Mouse (Mus musculus) kidney, adult 2 months (tissue): ENCODE measurements at regions not wholly inside any gene's neighbourhood (a gene's known extent, or its start where the extent isn't known, plus 50 kb on each side); places are given as distances from the start of the nearest gene placed in this dataset.

Experiments
- DNase-seq: peaks from one replicate; pipeline ENCODE4 v3.0.0; 2021
- H3K27ac ChIP-seq: fragments of 200-500 bp; 2 replicates; pipeline ENCODE4 v1.5.1; 2012; ENCODE audit warnings: low read depth, low read length, control low read depth, inconsistent platforms; ENCODE audit not compliant: insufficient read depth
- H3K27me3 ChIP-seq: fragments of 200-500 bp; replicated peaks from 2 replicates; pipeline ENCODE4 v1.6.1; 2012; ENCODE audit warnings: mild to moderate bottlenecking, moderate library complexity, low read length, inconsistent platforms; ENCODE audit not compliant: control insufficient read depth, insufficient read depth
- H3K36me3 ChIP-seq: fragments of 200-500 bp; 2 replicates; pipeline ENCODE4 v1.6.1; 2012; ENCODE audit warnings: mild to moderate bottlenecking, moderate library complexity, low read length, inconsistent platforms; ENCODE audit not compliant: control insufficient read depth, insufficient read depth
- H3K4me1 ChIP-seq: fragments of 200-500 bp; 2 replicates; pipeline ENCODE4 v1.6.1; 2011; ENCODE audit warnings: low read length; ENCODE audit not compliant: control insufficient read depth, insufficient read depth
- H3K4me3 ChIP-seq: fragments of 200-500 bp; 2 replicates; pipeline ENCODE4 v1.5.1; 2011; ENCODE audit warnings: mild to moderate bottlenecking, low read depth, low read length, control low read depth; ENCODE audit not compliant: insufficient read depth
- CTCF ChIP-seq: fragments of 200-500 bp; conservative IDR thresholded peaks from 2 replicates; pipeline ENCODE4 v1.5.1; 2011; ENCODE audit warnings: low read depth, mild to moderate bottlenecking, control low read depth, low read length, moderate library complexity, mixed read lengths; ENCODE audit not compliant: insufficient read depth, insufficient read length
- POLR2A ChIP-seq: fragments of 200-500 bp; IDR thresholded peaks from one replicate; pipeline ENCODE4 v1.6.1; 2011; ENCODE audit warnings: low read depth, low read length, control low read depth
- WGBS: fragments of 180-500 bp; shearing (Covaris S2); methylation state at CpG from one replicate; pipeline ENCODE4 v1.1.7; 2018; 5-methylcytosine and 5-hydroxymethylcytosine counted together

GRCm38 (mm10) chr15:37154934-37155333, 147.4 kb upstream of the Zfp706 start:
- no peaks in the 10 kb centered on the region for H3K27me3 ChIP-seq
- peaks cover 5% of the 10 kb centered on the region; the same call in 1 of the 2 replicates for H3K4me1 ChIP-seq
- H3K27ac ChIP-seq: no peak overlapping the region
- TF ChIP-seq POLR2A (no peak), CTCF (no peak)
- H3K4me3 ChIP-seq: no peak overlapping the region
- DNase-seq: no peak
- 79% methylated on average over 4 of the region's 4 CpGs for WGBS
- H3K36me3 ChIP-seq: no peaks in the 10 kb centered on the region

GRCm38 (mm10) chr15:37153177-37153576, 145.6 kb upstream of the Zfp706 start:
- H3K4me1 ChIP-seq: peaks cover 5% of the 10 kb centered on the region; the same call in 1 of the 2 replicates
- WGBS: 58% methylated on average over 6 of the region's 6 CpGs
- no peaks in the 10 kb centered on the region for H3K27me3 ChIP-seq
- H3K4me3 ChIP-seq: no peak overlapping the region
- TF ChIP-seq CTCF (no peak), POLR2A (no peak)
- H3K36me3 ChIP-seq: no peaks in the 10 kb centered on the region
- DNase-seq: peak; percentile 62
- no peak overlapping the region for H3K27ac ChIP-seq

- H3K27me3 ChIP-seq: no peaks in the 10 kb centered on the region
- peak overlapping the region; percentile 74 for H3K4me3 ChIP-seq
- 1% methylated on average over 35 of the region's 35 CpGs for WGBS
- TF ChIP-seq POLR2A: no peak
- no peak for TF ChIP-seq CTCF
- H3K27ac ChIP-seq: peak overlapping the region; percentile 85
- peaks cover 2% of the 10 kb centered on the region; the same call in 1 of the 2 replicates for H3K4me1 ChIP-seq
- DNase-seq: peak; percentile 71
- no peaks in the 10 kb centered on the region for H3K36me3 ChIP-seq
Observed at GRCm38 (mm10) chr15:37135590-37136164, 128.1 kb upstream of the Zfp706 start.

- H3K27ac ChIP-seq: peak overlapping the region; percentile 85
- H3K4me3 ChIP-seq: peak overlapping the region; percentile 74
- H3K4me1 ChIP-seq: peaks cover 2% of the 10 kb centered on the region; the same call in 1 of the 2 replicates
- no peaks in the 10 kb centered on the region for H3K36me3 ChIP-seq
- 19% methylated on average over 20 of the region's 20 CpGs for WGBS
- DNase-seq: peak; percentile 55
- no peaks in the 10 kb centered on the region for H3K27me3 ChIP-seq
- TF ChIP-seq CTCF (no peak), POLR2A (peak; percentile 60)
Observed at GRCm38 (mm10) chr15:37134913-37135589, 127.5 kb upstream of the Zfp706 start.

GRCm38 (mm10) chr15:37134386-37134785, 126.8 kb upstream of the Zfp706 start:
- Histone ChIP-seq H3K4me3 (no peak overlapping the region), H3K27ac (peak overlapping the region; percentile 33; the same call in 1 of the 2 replicates), H3K4me1 (peaks cover 2% of the 10 kb centered on the region; the same call in 1 of the 2 replicates), H3K36me3 (no peaks in the 10 kb centered on the region), H3K27me3 (no peaks in the 10 kb centered on the region)
- DNase-seq: peak; percentile 13
- WGBS: 53% methylated on average over 4 of the region's 4 CpGs
- TF ChIP-seq POLR2A (no peak), CTCF (no peak)

GRCm38 (mm10) chr15:37133916-37134315, 126.3 kb upstream of the Zfp706 start:
- TF ChIP-seq POLR2A (no peak), CTCF (0 out of 2 replicates have a peak, but pooled peaks have one; percentile 24)
- Histone ChIP-seq H3K4me1 (peaks cover 2% of the 10 kb centered on the region; the same call in 1 of the 2 replicates), H3K27ac (no peak overlapping the region), H3K27me3 (no peaks in the 10 kb centered on the region), H3K36me3 (no peaks in the 10 kb centered on the region), H3K4me3 (no peak overlapping the region)
- WGBS: 43% methylated on average over 5 of the region's 5 CpGs
- peak; percentile 54 for DNase-seq

GRCm38 (mm10) chr15:37127681-37128080, 120.1 kb upstream of the Zfp706 start:
- Histone ChIP-seq H3K36me3 (no peaks in the 10 kb centered on the region), H3K4me3 (no peak overlapping the region), H3K4me1 (no peaks in the 10 kb centered on the region), H3K27me3 (no peaks in the 10 kb centered on the region), H3K27ac (no peak overlapping the region)
- TF ChIP-seq POLR2A (no peak), CTCF (no peak)
- WGBS: 80% methylated on average over 7 of the region's 7 CpGs
- no peak for DNase-seq
